Mouse (Mus musculus): ENCODE results near the gene Pex19.

DNA sequence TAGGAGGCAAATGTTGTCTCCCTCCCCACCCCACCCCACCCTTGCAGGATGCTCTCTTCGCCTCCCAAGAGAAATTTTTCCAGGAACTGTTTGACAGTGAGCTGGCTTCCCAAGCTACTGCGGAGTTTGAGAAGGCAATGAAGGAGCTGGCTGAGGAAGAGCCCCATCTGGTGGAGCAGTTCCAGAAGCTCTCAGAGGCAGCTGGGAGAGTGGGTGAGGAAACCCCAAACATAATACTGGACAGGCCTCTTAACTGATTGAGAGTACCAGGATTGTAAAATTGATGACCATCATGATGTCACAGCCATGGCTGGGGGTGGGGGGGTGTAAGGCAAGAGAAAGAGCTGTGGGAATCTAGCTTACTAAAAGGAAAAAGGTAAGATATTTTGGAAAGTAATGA, 2.6 kb downstream of the Pex19 start:
- no peak for TF ChIP-seq POLR2A (IDR thresholded peaks at IDR 0.05; ENCODE audit: borderline replicate concordance, extremely low read depth, insufficient read depth, insufficient read length, poor library complexity, severe bottlenecking)
- peak; percentile 52; the same call in 1 of the 2 replicates for TF ChIP-seq CTCF (IDR thresholded peaks at IDR 0.05; ENCODE audit: borderline replicate concordance, extremely low read depth, insufficient read depth, insufficient read length)
